Mouse (Mus musculus) C2C12 (cell line): ENCODE measurements around the gene Mthfsd. TPM values are rescaled to one million over a fixed set of nuclear protein-coding genes. Genes with fewer than 3 reads are reported as not detected.
A peak's percentile ranks its signal among the peaks of the same experiment; 100 is the strongest.

Source experiments
- H3K27me3 ChIP-seq: one replicate; pipeline ENCODE4 v1.6.1; 2011; ENCODE audit not compliant: control insufficient read depth, insufficient read depth, insufficient read length
- H3K36me3 ChIP-seq: one replicate; pipeline ENCODE4 v1.6.1; 2011; ENCODE audit not compliant: control insufficient read depth, insufficient read depth
- H3K4me3 ChIP-seq: one replicate; pipeline ENCODE4 v1.5.1; 2011; ENCODE audit warnings: mild to moderate bottlenecking, control low read depth; ENCODE audit not compliant: poor library complexity, insufficient read depth, severe bottlenecking
- H3K79me2 ChIP-seq: one replicate; pipeline ENCODE4 v1.6.1; 2011; ENCODE audit not compliant: control insufficient read depth, insufficient read depth
- H3K79me3 ChIP-seq: one replicate; pipeline ENCODE4 v1.6.1; 2011; ENCODE audit warnings: low read depth, control low read depth
- H3ac ChIP-seq: one replicate; pipeline ENCODE3; 2011; ENCODE audit warnings: low read depth; ENCODE audit not compliant: control insufficient read depth, insufficient read length
- CEBPB ChIP-seq: IDR thresholded peaks from one replicate; pipeline ENCODE4 v1.6.1; 2011; ENCODE audit warnings: low read depth, mild to moderate bottlenecking, control low read depth, moderate library complexity
- CTCF ChIP-seq: IDR thresholded peaks from one replicate; pipeline ENCODE4 v1.5.1; 2011; ENCODE audit not compliant: control insufficient read depth, insufficient read depth, insufficient read length
- FOSL1 ChIP-seq: IDR thresholded peaks from one replicate; pipeline ENCODE4 v1.8.0; 2011; ENCODE audit warnings: mild to moderate bottlenecking, low read length; ENCODE audit not compliant: poor library complexity, insufficient read depth, severe bottlenecking
- MAX ChIP-seq: IDR thresholded peaks from one replicate; pipeline ENCODE4 v1.6.1; 2011; ENCODE audit warnings: mild to moderate bottlenecking, control low read depth
- MYOD1 ChIP-seq: IDR thresholded peaks from one replicate; pipeline ENCODE4 v1.6.1; 2011; ENCODE audit warnings: low read depth; ENCODE audit not compliant: control insufficient read depth, insufficient read length
- MYOG ChIP-seq: IDR thresholded peaks from one replicate; pipeline ENCODE4 v1.6.1; 2011; ENCODE audit not compliant: control insufficient read depth, insufficient read length; ENCODE audit errors: extremely low read depth
- USF1 ChIP-seq: IDR thresholded peaks from one replicate; pipeline ENCODE4 v1.6.1; 2011; ENCODE audit warnings: low read depth, mild to moderate bottlenecking, control low read depth, moderate library complexity
- polyA plus RNA-seq: library from polyadenylated mRNA; unstranded; fragments of >200 nt; fragmentation: generic; extraction: Trizol; gene quantifications from one replicate; pipeline ENCODE4 v1.2.1, GENCODE M21; 2012; ENCODE audit warnings: missing spikeins

The Mthfsd gene
- polyA plus RNA-seq, 1 experiment: 22.7 TPM

DNA sequence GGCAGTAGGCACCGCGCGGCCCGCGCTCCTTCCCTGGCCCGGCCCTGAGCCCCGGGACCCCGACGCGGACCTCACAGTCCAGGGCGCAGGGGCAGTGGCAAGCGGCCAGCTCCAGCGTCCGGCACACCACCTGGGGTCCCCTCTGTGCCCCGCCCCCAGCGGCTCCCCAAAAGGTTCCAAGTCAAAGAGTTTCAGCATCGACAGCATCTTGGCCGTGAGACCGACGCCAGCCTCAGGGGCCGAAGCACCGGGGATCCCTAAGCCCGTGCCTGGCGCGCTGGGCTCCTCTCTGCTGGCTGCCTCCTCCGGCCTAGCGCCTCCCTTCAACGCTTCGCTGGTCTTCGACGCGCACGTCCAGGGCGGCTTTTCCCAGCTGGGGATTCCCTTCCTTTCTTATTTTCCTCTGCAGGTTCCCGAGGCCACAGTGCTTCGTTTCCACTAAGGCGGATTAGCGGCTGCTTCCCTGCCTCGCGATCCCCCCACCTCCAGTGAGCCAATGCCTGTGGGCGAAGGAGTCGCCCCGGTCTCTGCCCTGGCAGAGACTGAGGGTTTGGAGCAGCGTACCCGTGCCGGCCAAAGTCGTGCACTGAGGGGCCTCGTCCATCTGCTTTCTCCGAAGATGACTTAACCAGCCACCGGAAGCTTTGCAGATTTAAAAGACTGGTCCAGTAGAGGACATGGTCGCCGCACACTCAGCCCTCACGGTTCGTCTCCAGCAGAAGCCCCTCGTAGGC is 20.5 kb upstream of the Mthfsd start:
- Histone ChIP-seq H3K4me3 (no peak overlapping the region), H3K79me3 (no peaks in the 10 kb centered on the region), H3K27me3 (no peaks in the 10 kb centered on the region), H3K36me3 (peaks cover 5% of the 10 kb centered on the region), H3K79me2 (peaks cover 15% of the 10 kb centered on the region), H3ac (no peak overlapping the region)
- no peak for TF ChIP-seq MYOD1
- no peak for TF ChIP-seq CTCF
- TF ChIP-seq MAX: no peak
- TF ChIP-seq FOSL1: no peak
- TF ChIP-seq CEBPB: no peak
- TF ChIP-seq MYOG: no peak
- TF ChIP-seq USF1: no peak

DNA sequence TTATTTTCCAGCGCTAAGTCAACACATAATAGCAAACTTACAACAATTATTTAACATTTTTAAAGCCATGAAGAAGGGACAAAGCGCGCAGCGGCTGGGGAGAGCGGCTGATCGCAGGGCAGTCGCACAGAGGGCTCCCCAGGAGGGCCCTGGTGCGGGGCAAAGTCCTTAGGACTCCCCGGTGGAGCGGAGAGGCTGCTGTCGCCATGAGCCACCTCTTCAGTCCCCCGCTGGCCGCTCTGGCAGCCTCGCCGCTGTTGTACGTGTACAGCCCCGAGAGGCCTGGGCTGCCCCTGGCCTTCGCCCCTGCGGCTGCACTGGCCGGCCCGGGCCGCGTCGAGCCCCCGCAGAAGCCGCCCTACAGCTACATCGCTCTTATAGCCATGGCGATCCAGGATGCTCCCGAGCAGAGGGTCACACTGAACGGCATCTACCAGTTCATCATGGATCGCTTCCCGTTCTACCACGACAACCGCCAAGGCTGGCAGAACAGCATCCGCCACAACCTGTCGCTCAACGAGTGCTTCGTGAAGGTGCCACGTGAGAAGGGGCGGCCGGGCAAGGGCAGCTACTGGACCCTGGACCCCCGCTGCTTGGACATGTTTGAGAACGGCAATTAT is 19.7 kb upstream of the Mthfsd start, which contains the start of gene Foxl1:
Gene Foxl1 (plus strand): TSS at position 185 of the 620 bp plus-strand sequence.
- Histone ChIP-seq H3K27me3 (no peaks in the 10 kb centered on the region), H3K79me2 (peaks cover 23% of the 10 kb centered on the region), H3K79me3 (no peaks in the 10 kb centered on the region), H3K4me3 (no peak within 1 kb of the TSS), H3ac (no peak within 1 kb of the TSS), H3K36me3 (peaks cover 8% of the 10 kb centered on the region)
- TF ChIP-seq MYOG (no peak), MYOD1 (no peak)

DNA sequence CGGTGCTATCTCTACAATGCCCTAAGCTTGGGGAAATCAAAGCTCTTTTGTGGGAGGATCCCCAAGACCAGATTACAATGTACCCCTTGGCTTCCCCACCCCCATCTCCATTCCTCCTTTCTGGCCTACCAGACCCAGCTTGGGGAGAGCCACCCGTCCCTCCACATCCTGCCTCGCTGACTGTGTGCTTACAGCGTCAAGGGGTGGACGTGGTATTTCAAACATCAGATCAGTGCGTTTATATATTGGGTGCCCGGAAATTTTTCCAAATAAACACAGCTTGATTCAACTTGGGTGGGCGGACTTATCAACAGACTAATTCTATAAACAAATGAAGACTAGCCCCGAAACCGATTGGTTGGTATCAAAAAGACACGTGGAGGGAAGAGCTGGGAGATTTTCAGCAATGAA is 19.1 kb upstream of the Mthfsd start:
- no peaks in the 10 kb centered on the region for H3K27me3 ChIP-seq
- H3ac ChIP-seq: no peak overlapping the region
- H3K36me3 ChIP-seq: peaks cover 14% of the 10 kb centered on the region
- H3K4me3 ChIP-seq: no peak overlapping the region
- no peaks in the 10 kb centered on the region for H3K79me3 ChIP-seq
- TF ChIP-seq CTCF (no peak), CEBPB (no peak), MAX (no peak), MYOG (no peak), USF1 (no peak), MYOD1 (no peak), FOSL1 (no peak)
- H3K79me2 ChIP-seq: peaks cover 29% of the 10 kb centered on the region

DNA sequence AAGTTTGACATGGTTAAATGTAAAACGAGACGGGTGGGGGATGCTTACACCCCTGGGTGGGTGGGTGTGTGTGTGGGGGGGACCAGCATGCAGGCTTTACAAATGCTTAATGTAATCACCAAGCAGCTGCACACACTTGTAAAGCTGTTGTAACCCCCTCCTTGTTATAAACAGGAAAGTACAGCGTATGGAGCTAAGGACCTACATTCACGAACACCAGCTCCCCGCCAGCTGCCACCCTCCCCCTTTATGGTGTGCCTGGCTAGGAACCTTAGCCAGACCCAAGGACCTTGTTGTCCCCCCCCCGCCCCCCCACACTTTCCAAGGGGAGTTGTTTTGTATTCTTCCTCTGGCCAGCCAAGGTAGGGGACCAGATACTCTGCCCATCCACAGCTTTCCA is 18.5 kb upstream of the Mthfsd start:
- peaks cover 18% of the 10 kb centered on the region for H3K36me3 ChIP-seq
- no peaks in the 10 kb centered on the region for H3K27me3 ChIP-seq
- TF ChIP-seq USF1 (no peak), MYOD1 (no peak), CTCF (no peak), FOSL1 (no peak), MYOG (no peak), MAX (no peak), CEBPB (no peak)
- H3ac ChIP-seq: no peak overlapping the region
- H3K79me3 ChIP-seq: peaks cover 4% of the 10 kb centered on the region
- H3K79me2 ChIP-seq: peaks cover 35% of the 10 kb centered on the region
- H3K4me3 ChIP-seq: no peak overlapping the region

DNA sequence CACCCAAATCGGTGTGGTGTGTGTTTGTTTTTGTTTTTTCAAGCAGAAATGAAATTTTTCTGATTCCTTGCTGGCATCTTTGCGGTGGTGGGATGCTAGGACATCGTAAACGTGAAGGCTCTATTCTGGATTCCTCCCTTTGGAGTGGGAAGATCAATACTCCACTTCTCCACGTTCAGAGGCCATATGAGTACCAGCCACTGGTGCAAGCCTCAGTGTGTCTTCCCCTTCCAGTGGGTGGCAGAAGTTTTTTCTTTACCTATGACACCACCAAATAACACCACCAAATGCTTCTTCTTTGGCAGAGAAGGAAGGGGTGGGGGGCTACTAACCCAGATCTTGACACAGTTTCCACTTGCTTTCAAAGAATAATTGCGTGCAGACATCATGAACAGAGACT is 18.0 kb upstream of the Mthfsd start:
- Histone ChIP-seq H3K36me3 (peaks cover 23% of the 10 kb centered on the region), H3K4me3 (peak overlapping the region; percentile 37), H3K79me3 (peaks cover 9% of the 10 kb centered on the region), H3K79me2 (peaks cover 40% of the 10 kb centered on the region), H3K27me3 (no peaks in the 10 kb centered on the region), H3ac (peak overlapping the region; percentile 55)
- TF ChIP-seq FOSL1 (no peak), USF1 (no peak), CEBPB (no peak), MYOD1 (no peak), MAX (no peak), CTCF (no peak), MYOG (no peak)

DNA sequence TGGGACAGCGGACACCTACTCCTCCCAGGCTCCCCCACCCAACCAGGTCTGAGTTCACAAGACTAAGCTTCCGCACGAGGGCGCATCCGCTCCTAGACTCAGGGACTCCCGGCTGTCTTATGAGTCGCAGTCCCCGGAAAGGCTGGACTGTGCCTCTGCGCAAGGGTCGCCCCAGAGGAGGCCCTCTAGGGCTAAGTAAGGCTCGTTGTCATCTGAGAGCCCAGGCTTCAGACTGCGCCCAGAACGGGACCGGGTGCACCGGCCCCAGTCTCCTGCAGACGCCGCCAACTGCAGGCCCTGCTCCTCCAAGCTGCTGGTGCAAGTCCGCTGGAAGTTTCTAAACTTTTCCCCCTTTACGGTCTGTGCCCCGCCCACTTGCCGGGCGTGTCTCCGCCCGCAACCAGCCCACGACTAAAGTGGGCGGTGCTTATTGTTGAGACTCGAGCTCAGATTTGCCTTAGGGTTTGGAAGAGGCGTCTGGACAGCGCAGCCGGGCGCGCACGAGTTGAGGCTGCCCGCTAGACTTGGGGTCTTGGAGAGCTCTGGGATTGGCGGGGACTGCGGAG is 17.2 kb upstream of the Mthfsd start:
- no peaks in the 10 kb centered on the region for H3K27me3 ChIP-seq
- peaks cover 48% of the 10 kb centered on the region for H3K79me2 ChIP-seq
- H3K36me3 ChIP-seq: peaks cover 26% of the 10 kb centered on the region
- H3K4me3 ChIP-seq: peak overlapping the region; percentile 37
- TF ChIP-seq MYOD1 (no peak), CTCF (peak; percentile 34)
- H3K79me3 ChIP-seq: peaks cover 16% of the 10 kb centered on the region
- peak overlapping the region; percentile 71 for H3ac ChIP-seq
